8 mouse cellular contexts compared by ENCODE assay signal in the genomic region with DNA sequence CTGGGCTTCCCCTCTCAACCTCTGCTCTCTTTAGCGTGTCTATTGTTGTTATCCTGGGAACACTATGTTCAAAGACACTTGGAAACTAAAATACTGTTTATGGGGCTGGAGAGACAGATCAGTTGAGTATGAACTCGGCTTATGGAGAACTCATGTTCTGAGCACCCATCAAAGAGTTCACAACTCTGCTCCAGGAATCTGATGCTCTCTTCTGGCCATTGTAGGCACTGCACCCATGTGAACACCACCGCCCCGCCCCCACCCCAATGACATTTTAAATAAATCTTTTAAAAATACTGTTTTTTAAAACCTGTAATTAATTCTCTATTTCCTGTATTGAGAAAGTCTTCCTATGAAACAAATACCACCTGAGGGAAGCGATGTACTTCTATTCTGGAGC. TPM values are rescaled to one million over a fixed set of nuclear protein-coding genes. Genes with fewer than 3 reads are reported as not detected.
DNase-seq lines count a peak whose midpoint lies in the region; ATAC-seq and TF ChIP-seq lines count a peak whose summit lies in the region.

No protein-coding gene starts in this region.

- no peak for TF ChIP-seq POLR2A in lung, adult 2 months (IDR thresholded peaks at IDR 0.05; ENCODE audit: borderline replicate concordance, extremely low read depth, low read depth, low read length)

- no peak overlapping the region for H3K4me3 ChIP-seq in neural tube, embryonic 15.5 days (replicated peaks)
- no peak overlapping the region for H3K4me3 ChIP-seq in lung, adult 2 months (replicated peaks; ENCODE audit: extremely low read depth, low read depth, low read length)

- no peak overlapping the region for H3K27ac ChIP-seq in neural tube, embryonic 15.5 days (replicated peaks)

- TF ChIP-seq CTCF in lung, adult 2 months (IDR thresholded peaks at IDR 0.05; ENCODE audit: insufficient read depth, low read length) = peak; percentile 51

- DNase-seq in cerebellum, postnatal 14 days = peak; percentile 26 to 69
- no peak for DNase-seq in cerebellum, postnatal 36 days
- peak; percentile 32 for DNase-seq in neural tube, embryonic 10.5 days (ENCODE audit: extremely low spot score, low spot score)
- DNase-seq in embryo, embryonic 11 days = peak; percentile 55
- no peak for DNase-seq in lung, adult 2 months
- DNase-seq in layer of hippocampus, adult 11-12 months (ENCODE audit: low spot score) = no peak
- no peak for DNase-seq in urinary bladder, postnatal 36 days (ENCODE audit: low spot score in 2 of 2)

- H3K9me3 ChIP-seq in neural tube, embryonic 15.5 days (replicated peaks) = no peaks in the 10 kb centered on the region

- no peaks in the 10 kb centered on the region for H3K36me3 ChIP-seq in neural tube, embryonic 15.5 days

- no peak for ATAC-seq in neural tube, embryonic 15.5 days (ENCODE audit: low FRiP score)

- H3K9ac ChIP-seq in neural tube, embryonic 15.5 days (replicated peaks) = no peak overlapping the region

- H3K27me3 ChIP-seq in neural tube, embryonic 15.5 days (replicated peaks) = no peaks in the 10 kb centered on the region

- WGBS in neural tube, embryonic 15.5 days = 20% methylated on average over 5 of the region's 5 CpGs
- WGBS in lung, adult 2 months = 16% methylated on average over 5 of the region's 5 CpGs

- peaks cover 7% of the 10 kb centered on the region; the same call in 1 of the 2 replicates for H3K4me1 ChIP-seq in neural tube, embryonic 15.5 days
- H3K4me1 ChIP-seq in lung, adult 2 months (ENCODE audit: control insufficient read depth, insufficient read depth, low read length) = no peaks in the 10 kb centered on the region

- H3K4me2 ChIP-seq in neural tube, embryonic 15.5 days = no peak overlapping the region

RNA-seq across cellular contexts. Expression of a gene that starts 4.0 kb away (rescaled TPM):
- 0.26 and 0.86 TPM in 2 replicates for polyA plus RNA-seq in neural tube, embryonic 15.5 days (2015; fragmentation: Nextera tagmentation; extraction: Ambion mirVana)
- polyA plus RNA-seq in lung, adult 2 months (2012; rRNA removed) = 1.9 and 2.4 TPM in 2 replicates

RNA-seq across cellular contexts. Expression of a gene that starts 8.0 kb away (rescaled TPM):
- polyA plus RNA-seq in neural tube, embryonic 15.5 days (2015; fragmentation: Nextera tagmentation; extraction: Ambion mirVana) = 1.7 and 2.5 TPM in 2 replicates
- polyA plus RNA-seq in lung, adult 2 months (2012; rRNA removed) = 2.4 and 4.2 TPM in 2 replicates

RNA-seq across cellular contexts. Expression of a gene that starts 29.3 kb away (rescaled TPM):
- polyA plus RNA-seq in neural tube, embryonic 15.5 days (2015; fragmentation: Nextera tagmentation; extraction: Ambion mirVana) = 12.4 and 12.6 TPM in 2 replicates
- 17.1 and 20.8 TPM in 2 replicates for polyA plus RNA-seq in lung, adult 2 months (2012; rRNA removed)

RNA-seq across cellular contexts. Expression of a gene that starts 29.7 kb away (rescaled TPM):
- 30.1 and 33.0 TPM in 2 replicates for polyA plus RNA-seq in neural tube, embryonic 15.5 days (2015; fragmentation: Nextera tagmentation; extraction: Ambion mirVana)
- polyA plus RNA-seq in lung, adult 2 months (2012; rRNA removed) = 26.1 and 31.8 TPM in 2 replicates

RNA-seq across cellular contexts. Expression of a gene that starts 49.7 kb away (rescaled TPM):
- 20.9 and 21.4 TPM in 2 replicates for polyA plus RNA-seq in neural tube, embryonic 15.5 days (2015; fragmentation: Nextera tagmentation; extraction: Ambion mirVana)
- polyA plus RNA-seq in lung, adult 2 months (2012; rRNA removed) = 120 and 133 TPM in 2 replicates

Comparison
In these comparisons a context has a peak if more than half of its experiments do, and no peak if none do; other contexts are left out.
1. DNase-seq: peak in cerebellum, postnatal 14 days (2 of 2), neural tube, embryonic 10.5 days (single experiment) and embryo, embryonic 11 days (single experiment); none in cerebellum, postnatal 36 days (0 of 2), lung, adult 2 months (single experiment), layer of hippocampus, adult 11-12 months (single experiment) and urinary bladder, postnatal 36 days (0 of 2).